Mouse (Mus musculus) CD4-positive, CD25-positive, alpha-beta regulatory T cell, adult 9 weeks (primary cell): ENCODE results near the gene Clrn2. TPM values are rescaled to one million over a fixed set of nuclear protein-coding genes. Genes with fewer than 3 reads are reported as not detected.

ENCODE experiments used
- polyA plus RNA-seq: library from polyadenylated mRNA; unstranded; fragments of 100-300 nt; shearing (Covaris generic); gene quantifications from one replicate; pipeline ENCODE4 v1.2.1, GENCODE M21; 2017

Clrn2 gene
- polyA plus RNA-seq = not detected

DNA sequence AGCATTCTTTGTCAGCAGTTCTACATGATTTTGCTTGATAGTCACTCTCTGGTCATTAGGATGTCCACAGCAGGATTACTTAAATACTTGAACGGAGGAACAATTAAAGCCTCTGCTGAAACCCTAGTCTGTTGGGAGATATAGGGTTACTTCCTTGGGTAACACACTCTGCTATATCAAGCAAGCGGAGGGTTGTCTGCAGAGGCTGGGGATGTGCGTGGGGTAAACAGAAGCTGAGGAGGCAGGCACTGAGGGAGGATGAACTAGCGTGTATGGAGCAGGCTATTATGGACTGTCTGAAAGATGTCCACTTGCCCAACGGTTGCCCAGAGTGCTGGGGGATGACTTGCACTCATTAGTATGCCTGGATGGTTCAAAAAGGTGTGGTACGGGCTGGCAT lies at the start of gene Clrn2:
Clrn2 (plus strand) TSS at position 301 of the 400 bp plus-strand sequence.

GRCm38 (mm10) chr5:45449831-45450716 lies 3.5 kb upstream of the Clrn2 start, which contains the start of gene Qdpr:
Gene Qdpr (minus strand): TSS chr5:45450236.

GRCm38 (mm10) chr5:45493191-45494092 lies 39.9 kb downstream of the Clrn2 start, which contains the start of gene Lap3:
Gene Lap3 (plus strand): TSS chr5:45493374.

Other genes with a start within 250 kb of the Clrn2 start
- 85.6 TPM for gene Qdpr, start 3.5 kb upstream of the Clrn2 start, polyA plus RNA-seq
- gene Lap3, start 39.6 kb downstream of the Clrn2 start, polyA plus RNA-seq = 38.0 TPM
- 315 TPM for gene Med28, start 66.5 kb downstream of the Clrn2 start, polyA plus RNA-seq
- gene Fam184b, start 185.9 kb downstream of the Clrn2 start, polyA plus RNA-seq = 0.06 TPM
- 5.9 TPM for gene Ncapg, start 216.2 kb downstream of the Clrn2 start, polyA plus RNA-seq